Mouse (Mus musculus) olfactory bulb, adult 2 months (tissue): Measurements from ENCODE around the gene Zfp180. TPM values are rescaled to one million over a fixed set of nuclear protein-coding genes. Genes with fewer than 3 reads are reported as not detected.

Experiments
- H3K27ac ChIP-seq: fragments of 200-500 bp; 2 replicates; pipeline ENCODE4 v1.5.1; 2012; ENCODE audit warnings: low read depth, low read length; ENCODE audit not compliant: insufficient read depth
- H3K4me1 ChIP-seq: fragments of 200-500 bp; 2 replicates; pipeline ENCODE4 v1.6.1; 2012; ENCODE audit warnings: low read length; ENCODE audit not compliant: control insufficient read depth, insufficient read depth
- H3K4me3 ChIP-seq: fragments of 200-500 bp; 2 replicates; pipeline ENCODE4 v1.5.1; 2012; ENCODE audit warnings: mild to moderate bottlenecking, low read depth, low read length, moderate library complexity; ENCODE audit not compliant: insufficient read depth
- CTCF ChIP-seq: fragments of 200-500 bp; IDR thresholded peaks from 2 replicates; pipeline ENCODE4 v1.5.1; 2012; ENCODE audit warnings: low read depth, mild to moderate bottlenecking, low read length, moderate library complexity; ENCODE audit not compliant: insufficient read depth
- POLR2A ChIP-seq: fragments of 200-500 bp; IDR thresholded peaks from 2 replicates; pipeline ENCODE4 v1.6.1; 2012; ENCODE audit warnings: mild to moderate bottlenecking, low read depth, low read length, moderate library complexity; ENCODE audit not compliant: insufficient read depth
- WGBS: fragments of 180-500 bp; shearing (Covaris S2); methylation state at CpG from one replicate; pipeline ENCODE4 v1.1.7; 2018; 5-methylcytosine and 5-hydroxymethylcytosine counted together
- polyA plus RNA-seq: library from polyadenylated mRNA; stranded (reverse); fragments of >200 nt; gene quantifications from 2 replicates; pipeline ENCODE4 v1.2.4, GENCODE M21; 2012; ENCODE audit warnings: low replicate concordance; ENCODE audit not compliant: missing spikeins, insufficient read depth, insufficient read length

The Zfp180 gene
- polyA plus RNA-seq, 1 experiment: not detected

DNA sequence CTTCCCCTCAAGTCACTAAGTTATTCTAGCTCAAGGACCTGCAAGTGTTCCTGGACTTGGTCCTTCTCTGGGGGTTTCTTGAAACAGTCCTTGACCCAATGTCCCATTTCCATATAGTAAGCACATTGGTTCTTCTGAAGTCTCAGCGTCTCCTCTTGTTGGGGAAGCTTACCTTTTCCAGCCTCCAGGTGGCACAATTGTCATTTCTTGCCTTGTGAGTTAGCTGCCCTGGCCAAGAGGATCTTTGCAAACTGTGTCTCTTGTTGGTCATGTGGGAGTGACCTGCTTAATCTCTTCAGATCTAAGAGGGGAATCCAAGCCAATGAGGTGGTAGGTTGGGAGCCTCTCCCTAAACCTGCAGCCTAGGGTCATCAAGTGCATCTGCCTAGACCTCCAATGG lies 71.5 kb downstream of the Zfp180 start:
- no peak for TF ChIP-seq CTCF
- TF ChIP-seq POLR2A: no peak
- H3K4me1 ChIP-seq: no peaks in the 10 kb centered on the region
- no peak overlapping the region for H3K4me3 ChIP-seq
- WGBS: 18% methylated on average over 1 of the region's 1 CpGs
- no peak overlapping the region for H3K27ac ChIP-seq

Other genes starting within 250 kb of the Zfp180 start
- not detected in 2 replicates for gene Vmn1r176, start 244.6 kb upstream of the Zfp180 start, polyA plus RNA-seq
- not detected in 2 replicates for gene Vmn1r177, start 215.5 kb upstream of the Zfp180 start, polyA plus RNA-seq
- gene Vmn1r178, start 189.9 kb upstream of the Zfp180 start, polyA plus RNA-seq: not detected in 2 replicates
- gene Vmn1r179, start 154.9 kb upstream of the Zfp180 start, polyA plus RNA-seq: not detected in 2 replicates
- gene Vmn1r180, start 131.3 kb upstream of the Zfp180 start, polyA plus RNA-seq: not detected in 2 replicates
- not detected in 2 replicates for gene Vmn1r181, start 107.3 kb upstream of the Zfp180 start, polyA plus RNA-seq
- not detected in 2 replicates for gene V1rd19, start 80.2 kb upstream of the Zfp180 start, polyA plus RNA-seq
- not detected in 2 replicates for gene Vmn1r183, start 28.7 kb upstream of the Zfp180 start, polyA plus RNA-seq
- not detected in 2 replicates for gene Zfp112, start 30.4 kb downstream of the Zfp180 start, polyA plus RNA-seq
- gene Zfp235, start 52.2 kb downstream of the Zfp180 start, polyA plus RNA-seq: not detected in 2 replicates
- gene Zfp114, start 93.1 kb downstream of the Zfp180 start, polyA plus RNA-seq: not detected in 2 replicates
- not detected in 2 replicates for gene Zfp111, start 129.5 kb downstream of the Zfp180 start, polyA plus RNA-seq
- not detected in 2 replicates for gene Zfp109, start 155.6 kb downstream of the Zfp180 start, polyA plus RNA-seq
- not detected in 2 replicates for gene Zfp108, start 172.9 kb downstream of the Zfp180 start, polyA plus RNA-seq
- not detected in 2 replicates for gene Zfp93, start 188.5 kb downstream of the Zfp180 start, polyA plus RNA-seq
- not detected in 2 replicates for gene Zfp61, start 219.3 kb downstream of the Zfp180 start, polyA plus RNA-seq
- gene Zfp94, start 234.7 kb downstream of the Zfp180 start, polyA plus RNA-seq: not detected in 2 replicates